ENCODE assay signal across 8 mouse cellular contexts in the genomic region with DNA sequence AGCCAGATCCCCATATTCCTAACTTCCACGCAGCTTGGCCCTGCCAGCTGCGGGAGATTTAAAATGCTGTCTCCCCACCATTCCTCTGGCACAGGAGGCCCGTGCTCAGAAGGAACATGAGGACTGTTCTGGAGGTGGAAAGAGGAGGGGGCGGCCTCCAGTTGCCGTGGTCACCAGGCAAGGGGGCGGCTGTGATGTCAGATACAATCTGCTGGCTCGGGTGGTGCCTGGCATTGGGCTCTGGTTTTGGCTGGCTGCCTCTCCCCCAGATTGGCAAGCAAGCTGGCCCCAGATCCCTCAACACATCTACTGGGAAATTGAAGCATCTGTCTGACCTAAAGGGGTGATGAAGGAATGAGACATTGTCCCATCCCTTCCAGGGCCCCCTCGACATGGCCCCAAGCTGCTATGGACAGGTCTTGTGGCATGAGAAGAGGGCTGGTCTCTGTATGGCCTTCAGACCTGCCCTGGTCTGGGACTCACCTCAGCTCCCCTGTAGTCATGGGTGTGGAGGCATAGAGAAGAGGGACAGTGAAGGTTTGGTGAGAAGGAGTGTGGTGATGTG. TPM values are rescaled to one million over a fixed set of nuclear protein-coding genes. Genes with fewer than 3 reads are reported as not detected.
A peak's percentile ranks its signal among the peaks of the same experiment; 100 is the strongest.
DNase-seq lines count a peak whose midpoint lies in the region; ATAC-seq and TF ChIP-seq lines count a peak whose summit lies in the region.

No protein-coding gene starts in this region.

- H3K4me1 ChIP-seq in heart, embryonic 13.5 days = peaks cover 46% of the 10 kb centered on the region
- peaks cover 27% of the 10 kb centered on the region for H3K4me1 ChIP-seq in embryonic facial prominence, embryonic 14.5 days (ENCODE audit: control insufficient read depth, insufficient read depth, low read length)
- peaks cover 16% of the 10 kb centered on the region for H3K4me1 ChIP-seq in midbrain, embryonic 14.5 days (ENCODE audit: control insufficient read depth, insufficient read depth, low read length)
- peaks cover 13% of the 10 kb centered on the region for H3K4me1 ChIP-seq in thymus, adult 2 months (replicated peaks; ENCODE audit: control insufficient read depth, insufficient read depth, low read length)

- 0 out of 2 replicates have a peak, but pooled peaks cover 3% of the 10 kb centered on the region for H3K9me3 ChIP-seq in heart, embryonic 13.5 days
- H3K9me3 ChIP-seq in embryonic facial prominence, embryonic 14.5 days (ENCODE audit: control insufficient read depth, low read length) = no peaks in the 10 kb centered on the region
- H3K9me3 ChIP-seq in midbrain, embryonic 14.5 days (ENCODE audit: control insufficient read depth, low read length) = no peaks in the 10 kb centered on the region

- 54% methylated on average over 8 of the region's 8 CpGs for WGBS in heart, embryonic 13.5 days
- WGBS in embryonic facial prominence, embryonic 14.5 days = 41% methylated on average over 8 of the region's 8 CpGs
- 39% methylated on average over 8 of the region's 8 CpGs for WGBS in midbrain, embryonic 14.5 days
- WGBS in thymus, adult 2 months = 71% methylated on average over 8 of the region's 8 CpGs

- peak overlapping the region; percentile 87; the same call in 1 of the 2 replicates for H3K4me3 ChIP-seq in heart, embryonic 13.5 days
- no peak overlapping the region for H3K4me3 ChIP-seq in embryonic facial prominence, embryonic 14.5 days (ENCODE audit: low read depth, low read length)
- H3K4me3 ChIP-seq in midbrain, embryonic 14.5 days (replicated peaks; ENCODE audit: low read depth, low read length) = no peak overlapping the region
- no peak overlapping the region for H3K4me3 ChIP-seq in thymus, adult 2 months (ENCODE audit: control insufficient read depth, insufficient read depth, low read length)

- no peak for TF ChIP-seq POLR2A in thymus, adult 2 months (IDR thresholded peaks at IDR 0.05; ENCODE audit: control insufficient read depth, extremely low read depth, insufficient read depth, low read length, poor library complexity)

- DNase-seq in heart, postnatal 14 days = no peak
- DNase-seq in embryonic facial prominence, embryonic 14.5 days (ENCODE audit: low spot score) = no peak
- DNase-seq in layer of hippocampus, adult 8-10 months (ENCODE audit: low spot score in 2 of 2) = peak; percentile 89 to 91
- DNase-seq in midbrain, embryonic 14.5 days = peak; percentile 43
- no peak for DNase-seq in thymus, postnatal 14 days
- DNase-seq in thymus, adult 2 months = no peak
- DNase-seq in thymus, adult 18-20 months = no peak

- TF ChIP-seq CTCF in thymus, adult 2 months (IDR thresholded peaks at IDR 0.05; ENCODE audit: borderline replicate concordance, control insufficient read depth, extremely low read depth, insufficient read depth, low read length, poor library complexity) = no peak

- ATAC-seq in heart, embryonic 13.5 days (ENCODE audit: extremely low read depth, insufficient number of reproducible peaks, low FRiP score, low TSS enrichment) = no peak
- no peak for ATAC-seq in embryonic facial prominence, embryonic 14.5 days (ENCODE audit: low read depth)
- no peak for ATAC-seq in midbrain, embryonic 14.5 days (ENCODE audit: low FRiP score, low TSS enrichment)

- H3K9ac ChIP-seq in heart, embryonic 13.5 days = peak overlapping the region; percentile 92
- H3K9ac ChIP-seq in embryonic facial prominence, embryonic 14.5 days (ENCODE audit: low read depth, low read length) = peak overlapping the region; percentile 89; the same call in 1 of the 2 replicates
- H3K9ac ChIP-seq in midbrain, embryonic 14.5 days (replicated peaks; ENCODE audit: low read length) = no peak overlapping the region

- peak overlapping the region; percentile 91 for H3K4me2 ChIP-seq in heart, embryonic 13.5 days
- H3K4me2 ChIP-seq in embryonic facial prominence, embryonic 14.5 days (ENCODE audit: low read depth, low read length) = peak overlapping the region; percentile 71
- H3K4me2 ChIP-seq in midbrain, embryonic 14.5 days (ENCODE audit: low read length) = peak overlapping the region; percentile 90; the same call in 1 of the 2 replicates

- intact Hi-C loops in heart, postnatal 14 days (cut with DNase I) = loop anchor here (5.0 kb wide), 1 partner anchor 46 kb away; no protein-coding TSS in a partner anchor

- H3K36me3 ChIP-seq in heart, embryonic 13.5 days = peaks cover 3% of the 10 kb centered on the region; the same call in 1 of the 2 replicates
- H3K36me3 ChIP-seq in embryonic facial prominence, embryonic 14.5 days (ENCODE audit: control insufficient read depth, insufficient read depth, low read length) = no peaks in the 10 kb centered on the region
- H3K36me3 ChIP-seq in midbrain, embryonic 14.5 days (ENCODE audit: control insufficient read depth, insufficient read depth, low read length) = no peaks in the 10 kb centered on the region
- H3K36me3 ChIP-seq in thymus, adult 2 months (ENCODE audit: control insufficient read depth, insufficient read depth, low read length) = no peaks in the 10 kb centered on the region

- no peak overlapping the region for H3K27ac ChIP-seq in heart, embryonic 13.5 days (replicated peaks)
- no peak overlapping the region; the same call in 1 of the 2 replicates for H3K27ac ChIP-seq in embryonic facial prominence, embryonic 14.5 days (replicated peaks; ENCODE audit: low read depth, low read length)
- H3K27ac ChIP-seq in midbrain, embryonic 14.5 days (replicated peaks; ENCODE audit: low read depth, low read length) = no peak overlapping the region
- H3K27ac ChIP-seq in thymus, adult 2 months (ENCODE audit: control insufficient read depth, insufficient read depth, low read length) = no peak overlapping the region

- peaks cover 14% of the 10 kb centered on the region; the same call in 1 of the 2 replicates for H3K27me3 ChIP-seq in heart, embryonic 13.5 days (replicated peaks)
- H3K27me3 ChIP-seq in embryonic facial prominence, embryonic 14.5 days (replicated peaks; ENCODE audit: control insufficient read depth, insufficient read depth, low read length) = no peaks in the 10 kb centered on the region
- no peaks in the 10 kb centered on the region; the same call in 1 of the 2 replicates for H3K27me3 ChIP-seq in midbrain, embryonic 14.5 days (ENCODE audit: control insufficient read depth, insufficient read depth, low read length)
- no peaks in the 10 kb centered on the region; the same call in 1 of the 2 replicates for H3K27me3 ChIP-seq in thymus, adult 2 months (ENCODE audit: control insufficient read depth, insufficient read depth, low read length)

RNA-seq across cellular contexts. Expression of a gene that starts 16.3 kb away (rescaled TPM):
- polyA plus RNA-seq in heart, embryonic 13.5 days (2015; fragmentation: Nextera tagmentation; extraction: Ambion mirVana) = 11.6 and 12.7 TPM in 2 replicates
- 10 to 100 TPM; 27.0 to 28.9 TPM for total RNA-seq in heart, postnatal 14 days (2021)
- polyA plus RNA-seq in embryonic facial prominence, embryonic 14.5 days (2014; fragmentation: Nextera tagmentation; extraction: Ambion mirVana) = 12.0 and 13.4 TPM in 2 replicates
- 100 to 1,000 TPM; 123 to 164 (median 145) TPM for total RNA-seq in layer of hippocampus, adult 8-10 months (2022)
- 7.0 and 8.0 TPM in 2 replicates for polyA plus RNA-seq in midbrain, embryonic 14.5 days (2014; fragmentation: Nextera tagmentation; extraction: Ambion mirVana)
- 21.5 and 22.0 TPM in 2 replicates for polyA plus RNA-seq in thymus, adult 2 months (2012; rRNA removed)

RNA-seq across cellular contexts. Expression of a gene that starts 27.1 kb away (rescaled TPM):
- polyA plus RNA-seq in heart, embryonic 13.5 days (2015; fragmentation: Nextera tagmentation; extraction: Ambion mirVana) = 0.73 and 0.80 TPM in 2 replicates
- 1 to 10 TPM; 4.0 to 6.7 TPM for total RNA-seq in heart, postnatal 14 days (2021)
- polyA plus RNA-seq in embryonic facial prominence, embryonic 14.5 days (2014; fragmentation: Nextera tagmentation; extraction: Ambion mirVana) = 0.65 and 1.4 TPM in 2 replicates
- 10 to 100 TPM; 19.8 to 71.6 (median 34.1) TPM for total RNA-seq in layer of hippocampus, adult 8-10 months (2022)
- 0.54 and 1.2 TPM in 2 replicates for polyA plus RNA-seq in midbrain, embryonic 14.5 days (2014; fragmentation: Nextera tagmentation; extraction: Ambion mirVana)
- 19.9 and 20.6 TPM in 2 replicates for polyA plus RNA-seq in thymus, adult 2 months (2012; rRNA removed)

RNA-seq across cellular contexts. Expression of a gene that starts 49.5 kb away (rescaled TPM):
- 17.2 and 18.1 TPM in 2 replicates for polyA plus RNA-seq in heart, embryonic 13.5 days (2015; fragmentation: Nextera tagmentation; extraction: Ambion mirVana)
- 10 to 100 TPM; 10.5 to 10.9 TPM for total RNA-seq in heart, postnatal 14 days (2021)
- polyA plus RNA-seq in embryonic facial prominence, embryonic 14.5 days (2014; fragmentation: Nextera tagmentation; extraction: Ambion mirVana) = 25.1 and 26.5 TPM in 2 replicates
- total RNA-seq in layer of hippocampus, adult 8-10 months (2022) = 10 to 100 TPM; 18.3 to 21.0 (median 19.9) TPM
- polyA plus RNA-seq in midbrain, embryonic 14.5 days (2014; fragmentation: Nextera tagmentation; extraction: Ambion mirVana) = 21.1 and 25.8 TPM in 2 replicates
- polyA plus RNA-seq in thymus, adult 2 months (2012; rRNA removed) = 40.5 and 48.6 TPM in 2 replicates

RNA-seq across cellular contexts. Expression of a gene that starts 50.3 kb away (rescaled TPM):
- 0.11 TPM in 1 of 2 replicates, not detected in the other for polyA plus RNA-seq in heart, embryonic 13.5 days (2015; fragmentation: Nextera tagmentation; extraction: Ambion mirVana)
- under 1 TPM in 1 of 2 experiments, not detected in 1; 0.07 TPM for total RNA-seq in heart, postnatal 14 days (2021)
- polyA plus RNA-seq in embryonic facial prominence, embryonic 14.5 days (2014; fragmentation: Nextera tagmentation; extraction: Ambion mirVana) = 1.2 and 1.5 TPM in 2 replicates
- total RNA-seq in layer of hippocampus, adult 8-10 months (2022) = 1 to 10 TPM in 1 of 4 experiments, under 1 TPM in 3; 0.72 to 1.1 (median 0.77) TPM
- 1.2 and 1.3 TPM in 2 replicates for polyA plus RNA-seq in midbrain, embryonic 14.5 days (2014; fragmentation: Nextera tagmentation; extraction: Ambion mirVana)
- 0.34 and 0.40 TPM in 2 replicates for polyA plus RNA-seq in thymus, adult 2 months (2012; rRNA removed)

Comparison
In these comparisons a context has a peak if more than half of its experiments do, and no peak if none do; other contexts are left out.
1. DNase-seq: peak in layer of hippocampus, adult 8-10 months (2 of 2) and midbrain, embryonic 14.5 days (single experiment); none in heart, postnatal 14 days (0 of 2), embryonic facial prominence, embryonic 14.5 days (single experiment), thymus, postnatal 14 days (single experiment), thymus, adult 2 months (single experiment) and thymus, adult 18-20 months (0 of 2).
2. Peak in every context shown above with its lines, with median percentiles within 50 percentile points of each other: H3K4me2 ChIP-seq.